Mouse (Mus musculus): ENCODE measurements around the gene Jrkl.

Jrkl gene

GRCm38 (mm10) chr9:13245481-13245880 lies at the start of gene Jrkl:
Gene Jrkl, minus strand, starts transcription at chr9:13245829.
- peak; percentile 47 to 59 for DNase-seq

GRCm38 (mm10) chr9:13287482-13287881 lies 41.9 kb upstream of the Jrkl start:
- no peak for DNase-seq

GRCm38 (mm10) chr9:13273219-13273618 lies 27.6 kb upstream of the Jrkl start:
- no peak for DNase-seq

- DNase-seq: no peak
Observed at GRCm38 (mm10) chr9:13260980-13261379, 15.4 kb upstream of the Jrkl start.

- DNase-seq: no peak
Observed at GRCm38 (mm10) chr9:13258173-13258572, 12.5 kb upstream of the Jrkl start.

GRCm38 (mm10) chr9:13256726-13257125 lies 11.1 kb upstream of the Jrkl start:
- DNase-seq: no peak

- no peak for DNase-seq
Observed at GRCm38 (mm10) chr9:13251251-13251650, 5.6 kb upstream of the Jrkl start.

- no peak for DNase-seq
Observed at GRCm38 (mm10) chr9:13248104-13248503, 2.5 kb upstream of the Jrkl start.

- peak; percentile 90 to 98 for DNase-seq
Observed at GRCm38 (mm10) chr9:13246815-13247638, 1.4 kb upstream of the Jrkl start, which contains the start of gene Ccdc82. Gene Ccdc82, plus strand, starts transcription at chr9:13246955.

- no peak for DNase-seq
Observed at GRCm38 (mm10) chr9:13242321-13242720, 3.3 kb downstream of the Jrkl start.

- DNase-seq: peak; percentile 16 to 26
Observed at GRCm38 (mm10) chr9:13231545-13232216, 13.9 kb downstream of the Jrkl start.

GRCm38 (mm10) chr9:13230553-13230952 lies 15.1 kb downstream of the Jrkl start:
- no peak for DNase-seq

GRCm38 (mm10) chr9:13225872-13226271 lies 19.8 kb downstream of the Jrkl start:
- DNase-seq: no peak

GRCm38 (mm10) chr9:13206369-13206768 lies 39.3 kb downstream of the Jrkl start:
- DNase-seq: no peak

GRCm38 (mm10) chr9:13203681-13204080 lies 41.9 kb downstream of the Jrkl start:
- no peak for DNase-seq

- DNase-seq: no peak
Observed at GRCm38 (mm10) chr9:13203109-13203508, 42.5 kb downstream of the Jrkl start.

- no peak for DNase-seq
Observed at GRCm38 (mm10) chr9:13200079-13200478, 45.5 kb downstream of the Jrkl start.

GRCm38 (mm10) chr9:13195762-13196161 lies 49.9 kb downstream of the Jrkl start:
- DNase-seq: peak; percentile 8 to 55

- DNase-seq: peak in 1 of 2 experiments; percentile 4
Observed at GRCm38 (mm10) chr9:13195268-13195667, 50.4 kb downstream of the Jrkl start.

- no peak for DNase-seq
Observed at GRCm38 (mm10) chr9:13194619-13195018, 51.0 kb downstream of the Jrkl start.
